Mouse (Mus musculus) MEL (cell line): ENCODE measurements around the gene H2-K1. TPM values are rescaled to one million over a fixed set of nuclear protein-coding genes. Genes with fewer than 3 reads are reported as not detected.

ENCODE experiments used
- DNase-seq: peaks from one replicate; pipeline ENCODE4 v3.0.0; 2011; ENCODE audit warnings: low read depth, low spot score
- H3K27ac ChIP-seq: 2 replicates; pipeline ENCODE4 v1.5.1; 2012; ENCODE audit warnings: low read depth, mild to moderate bottlenecking, control low read depth, low read length, moderate library complexity; ENCODE audit not compliant: control insufficient read depth
- H3K27me3 ChIP-seq, 2 experiments: fragments of 150-350 bp in 1 of 2; sonication (generic) in 1 of 2; 2 replicates each; pipeline ENCODE4 v1.6.1; 2012; ENCODE audit warnings: low read length in 2 of 2, mild to moderate bottlenecking in 2 of 2, improper control_type of control experiment in 1 of 2, moderate library complexity in 1 of 2; ENCODE audit not compliant: insufficient read depth in 2 of 2, control insufficient read depth in 1 of 2
- H3K36me3 ChIP-seq, 2 experiments: 2 replicates each; pipeline ENCODE4 v1.6.1; 2012 to 2014; ENCODE audit warnings: low read length in 2 of 2, improper control_type of control experiment in 1 of 2, inconsistent platforms in 1 of 2, mild to moderate bottlenecking in 1 of 2; ENCODE audit not compliant: insufficient read depth in 2 of 2, control insufficient read depth in 1 of 2
- H3K4me1 ChIP-seq, 2 experiments: fragments of 150-350 bp in 1 of 2; sonication (generic) in 1 of 2; 2 replicates each; pipeline ENCODE4 v1.6.1; 2012; ENCODE audit warnings: low read length in 2 of 2, improper control_type of control experiment in 1 of 2, mild to moderate bottlenecking in 1 of 2; ENCODE audit not compliant: insufficient read depth in 2 of 2, control insufficient read depth in 1 of 2
- H3K4me3 ChIP-seq, 2 experiments: fragments of 150-350 bp in 1 of 2; sonication (generic) in 1 of 2; 2 replicates each; pipeline ENCODE4 v1.5.1; 2012; ENCODE audit warnings: low read depth in 2 of 2, low read length in 2 of 2, mild to moderate bottlenecking in 2 of 2, moderate library complexity in 2 of 2, control low read depth in 1 of 2, improper control_type of control experiment in 1 of 2; ENCODE audit not compliant: control insufficient read depth in 1 of 2, insufficient read depth in 1 of 2
- H3K79me2 ChIP-seq: 2 replicates; pipeline ENCODE4 v1.6.1; 2012; ENCODE audit warnings: mild to moderate bottlenecking, low read length, moderate library complexity; ENCODE audit not compliant: control insufficient read depth, poor library complexity, insufficient read depth
- H3K9ac ChIP-seq: 2 replicates; pipeline ENCODE4 v1.6.1; 2012; ENCODE audit warnings: low read depth, mild to moderate bottlenecking, control low read depth, low read length, moderate library complexity; ENCODE audit not compliant: control insufficient read depth, poor library complexity, severe bottlenecking
- H3K9me3 ChIP-seq: fragments of 150-350 bp; sonication (generic); replicated peaks from 2 replicates; pipeline ENCODE4 v1.6.1; 2012; ENCODE audit warnings: mild to moderate bottlenecking, low read length, improper control_type of control experiment, moderate library complexity; ENCODE audit not compliant: insufficient read depth
- BHLHE40 ChIP-seq: IDR thresholded peaks from 2 replicates; pipeline ENCODE4 v1.6.1; 2012; ENCODE audit warnings: low read depth, mild to moderate bottlenecking, inconsistent platforms, low read length, improper control_type of control experiment, borderline replicate concordance
- GABPA ChIP-seq: IDR thresholded peaks from 2 replicates; pipeline ENCODE4 v1.6.1; 2012; ENCODE audit warnings: low read depth, mild to moderate bottlenecking, inconsistent platforms, low read length, improper control_type of control experiment, moderate library complexity
- GATA1 ChIP-seq: IDR thresholded peaks from 2 replicates; pipeline ENCODE4 v1.6.1; 2011; ENCODE audit warnings: low read depth, low read length, improper control_type of control experiment
- HCFC1 ChIP-seq: IDR thresholded peaks from 2 replicates; pipeline ENCODE4 v1.6.1; 2012; ENCODE audit warnings: low read depth, mild to moderate bottlenecking, inconsistent platforms, low read length, improper control_type of control experiment, moderate library complexity
- JUND ChIP-seq: IDR thresholded peaks from 2 replicates; pipeline ENCODE4 v1.6.1; 2011; ENCODE audit warnings: low read depth, mild to moderate bottlenecking, improper control_type of control experiment, low read length
- KAT2A ChIP-seq: conservative IDR thresholded peaks from 2 replicates; pipeline ENCODE4 v1.6.1; 2012; ENCODE audit warnings: low read depth, low read length, improper control_type of control experiment, inconsistent platforms
- MAX ChIP-seq: IDR thresholded peaks from 2 replicates; pipeline ENCODE4 v1.6.1; 2011; ENCODE audit warnings: low read length, improper control_type of control experiment
- MYC ChIP-seq: IDR thresholded peaks from 2 replicates; pipeline ENCODE4 v1.6.1; 2011; ENCODE audit warnings: low read depth, mild to moderate bottlenecking, low read length, improper control_type of control experiment, moderate library complexity
- NELFE ChIP-seq: IDR thresholded peaks from 2 replicates; pipeline ENCODE4 v1.6.1; 2011; ENCODE audit warnings: low read depth, low read length, improper control_type of control experiment
- NRF1 ChIP-seq: IDR thresholded peaks from 2 replicates; pipeline ENCODE4 v1.6.1; 2014; ENCODE audit warnings: low read depth, mild to moderate bottlenecking, inconsistent platforms, low read length, improper control_type of control experiment, moderate library complexity; ENCODE audit not compliant: poor library complexity, insufficient read depth, severe bottlenecking
- POLR2AphosphoS2 ChIP-seq: IDR thresholded peaks from 2 replicates; pipeline ENCODE4 v1.6.1; 2011; ENCODE audit warnings: low read length, improper control_type of control experiment
- POLR2AphosphoS5 ChIP-seq: IDR thresholded peaks from 2 replicates; pipeline ENCODE4 v1.6.1; 2012; ENCODE audit warnings: low read depth, borderline replicate concordance, mild to moderate bottlenecking, inconsistent platforms, low read length, moderate library complexity, mixed read lengths
- RCOR1 ChIP-seq: IDR thresholded peaks from 2 replicates; pipeline ENCODE4 v1.6.1; 2012; ENCODE audit warnings: low read depth, mild to moderate bottlenecking, inconsistent platforms, low read length, improper control_type of control experiment
- SMC3 ChIP-seq: IDR thresholded peaks from 2 replicates; pipeline ENCODE4 v1.6.1; 2011; ENCODE audit warnings: low read depth, low read length, improper control_type of control experiment
- TBP ChIP-seq: IDR thresholded peaks from 2 replicates; pipeline ENCODE4 v1.8.0; 2011; ENCODE audit warnings: low read depth, low read length, improper control_type of control experiment
- TCF12 ChIP-seq: IDR thresholded peaks from 2 replicates; pipeline ENCODE4 v1.6.1; 2014; ENCODE audit warnings: low read depth, mild to moderate bottlenecking, inconsistent platforms, low read length, improper control_type of control experiment, moderate library complexity
- USF2 ChIP-seq, 2 experiments: IDR thresholded peaks; 2 replicates each; pipeline ENCODE4 v1.6.1; 2011 to 2012; ENCODE audit warnings: improper control_type of control experiment in 2 of 2, low read length in 2 of 2, borderline replicate concordance in 1 of 2, inconsistent platforms in 1 of 2, low read depth in 1 of 2, mild to moderate bottlenecking in 1 of 2; ENCODE audit not compliant: insufficient read depth in 1 of 2
- ZKSCAN1 ChIP-seq: IDR thresholded peaks from 2 replicates; pipeline ENCODE4 v1.6.1; 2012; ENCODE audit warnings: low read depth, mild to moderate bottlenecking, inconsistent platforms, low read length, improper control_type of control experiment, moderate library complexity
- ZMIZ1 ChIP-seq: IDR thresholded peaks from 2 replicates; pipeline ENCODE4 v1.6.1; 2012; ENCODE audit warnings: low read depth, mild to moderate bottlenecking, inconsistent platforms, low read length, improper control_type of control experiment, moderate library complexity
- ZNF384 ChIP-seq: IDR thresholded peaks from 2 replicates; pipeline ENCODE4 v1.6.1; 2012; ENCODE audit warnings: low read depth, mild to moderate bottlenecking, inconsistent platforms, low read length, improper control_type of control experiment
- polyA plus RNA-seq, 2 experiments: library from polyadenylated mRNA; stranded (reverse) in 1 of 2; unstranded in 1 of 2; fragments of >175 nt in 1 of 2; fragments of >200 nt in 1 of 2; gene quantifications; 2 replicates each; pipeline versions ENCODE4 v1.2.1 to v1.2.4; 2012; ENCODE audit warnings: low replicate concordance in 2 of 2, low read depth in 1 of 2; ENCODE audit not compliant: insufficient read length in 2 of 2, insufficient read depth in 1 of 2, missing spikeins in 1 of 2
- total RNA-seq: library from RNA; depleted of rRNA; stranded (reverse); fragments of 300-350 nt; gene quantifications from 2 replicates; pipeline ENCODE4 v1.2.3, GENCODE M21; 2012

The H2-K1 gene
- total and polyA plus RNA-seq, 3 experiments: 81.1 to 113 TPM; not detected in 1

DNA sequence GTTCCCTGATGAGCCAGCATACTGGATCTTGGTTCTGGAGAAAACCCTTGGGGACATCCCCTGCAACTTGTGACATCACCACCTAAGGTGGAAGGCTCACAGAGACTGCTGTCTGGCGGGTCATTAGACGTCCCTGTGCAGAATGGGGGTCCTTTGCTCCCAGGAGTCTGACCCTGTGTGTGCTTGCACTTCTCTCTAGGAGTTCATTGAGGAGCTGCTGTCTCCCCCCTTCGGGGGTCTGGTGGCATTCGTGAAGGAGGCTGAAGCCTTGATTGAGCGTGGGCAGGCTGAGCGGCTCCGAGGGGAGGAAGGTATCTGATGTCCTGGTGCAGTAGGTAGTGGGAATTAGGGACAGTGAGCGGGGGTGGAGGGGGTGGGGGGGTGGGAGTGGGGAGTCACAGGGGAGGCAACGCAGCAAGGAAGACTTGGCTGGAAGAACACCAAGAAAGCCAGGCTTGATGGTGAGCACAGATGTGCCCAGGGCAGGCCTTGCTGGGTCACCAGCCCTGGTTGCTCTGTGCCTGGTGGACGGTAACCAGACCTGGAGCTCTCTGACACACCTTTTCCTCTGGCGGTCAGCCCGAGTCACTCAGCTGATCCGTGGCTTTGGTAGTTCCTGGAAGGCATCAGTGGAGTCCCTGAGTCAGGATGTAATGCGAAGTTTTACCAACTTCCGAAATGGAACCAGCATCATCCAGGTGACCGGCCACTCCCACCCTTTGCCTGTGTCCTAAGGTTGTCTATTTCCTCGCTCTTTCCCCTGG, 34.9 kb downstream of the H2-K1 start:
- Histone ChIP-seq H3K9ac (no peak overlapping the region), H3K36me3 (no peaks in the 10 kb centered on the region; a peak in 1 of 4 replicates), H3K27me3 (no peaks in the 10 kb centered on the region), H3K79me2 (no peaks in the 10 kb centered on the region), H3K9me3 (no peaks in the 10 kb centered on the region), H3K27ac (no peak overlapping the region), H3K4me3 (no peak overlapping the region), H3K4me1 (no peaks in the 10 kb centered on the region)
- TF ChIP-seq HCFC1 (no peak), ZNF384 (no peak), USF2 (IDR thresholded peaks at IDR 0.05; ENCODE audit: borderline replicate concordance in 1 of 2, insufficient read depth in 1 of 2, low read depth in 1 of 2, low read length in 2 of 2) (no peak), MAX (no peak), BHLHE40 (no peak), POLR2AphosphoS2 (no peak), POLR2AphosphoS5 (no peak), TCF12 (no peak)
- no peak for DNase-seq

DNA sequence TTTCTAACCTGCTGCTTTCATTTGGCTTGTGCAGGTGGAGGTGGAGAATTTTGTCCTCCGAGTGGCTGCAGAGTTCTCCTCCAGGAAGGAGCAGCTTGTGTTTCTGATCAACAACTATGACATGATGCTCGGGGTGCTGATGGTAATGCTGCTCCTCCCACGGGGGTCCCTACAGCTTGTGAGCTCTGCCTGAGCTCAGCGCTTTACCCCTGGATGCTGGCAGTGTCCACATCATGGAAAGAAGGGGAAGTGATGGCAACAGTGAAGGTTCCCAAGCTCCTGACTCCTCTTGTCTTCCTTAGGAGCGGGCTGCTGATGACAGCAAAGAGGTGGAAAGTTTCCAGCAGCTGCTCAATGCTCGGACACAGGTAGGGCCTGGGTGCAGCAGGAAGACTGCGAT, 37.3 kb downstream of the H2-K1 start:
- DNase-seq: no peak
- Histone ChIP-seq H3K36me3 (no peaks in the 10 kb centered on the region; a peak in 1 of 4 replicates), H3K27me3 (no peaks in the 10 kb centered on the region), H3K9ac (no peak overlapping the region), H3K4me1 (no peaks in the 10 kb centered on the region), H3K4me3 (no peak overlapping the region), H3K27ac (no peak overlapping the region), H3K79me2 (no peaks in the 10 kb centered on the region; the same call in 1 of the 2 replicates), H3K9me3 (no peaks in the 10 kb centered on the region)
- TF ChIP-seq GATA1 (no peak), TBP (no peak), MYC (no peak), JUND (no peak), MAX (no peak), KAT2A (no peak), ZMIZ1 (no peak), NELFE (no peak), GABPA (no peak), ZKSCAN1 (no peak), ZNF384 (no peak), SMC3 (no peak), USF2 (IDR thresholded peaks at IDR 0.05; ENCODE audit: borderline replicate concordance in 1 of 2, insufficient read depth in 1 of 2, low read depth in 1 of 2, low read length in 2 of 2) (no peak), BHLHE40 (no peak), HCFC1 (no peak), NRF1 (no peak), TCF12 (no peak), RCOR1 (no peak)
